Comparison of ENCODE assay signal across 10 mouse cellular contexts in the genomic region with DNA sequence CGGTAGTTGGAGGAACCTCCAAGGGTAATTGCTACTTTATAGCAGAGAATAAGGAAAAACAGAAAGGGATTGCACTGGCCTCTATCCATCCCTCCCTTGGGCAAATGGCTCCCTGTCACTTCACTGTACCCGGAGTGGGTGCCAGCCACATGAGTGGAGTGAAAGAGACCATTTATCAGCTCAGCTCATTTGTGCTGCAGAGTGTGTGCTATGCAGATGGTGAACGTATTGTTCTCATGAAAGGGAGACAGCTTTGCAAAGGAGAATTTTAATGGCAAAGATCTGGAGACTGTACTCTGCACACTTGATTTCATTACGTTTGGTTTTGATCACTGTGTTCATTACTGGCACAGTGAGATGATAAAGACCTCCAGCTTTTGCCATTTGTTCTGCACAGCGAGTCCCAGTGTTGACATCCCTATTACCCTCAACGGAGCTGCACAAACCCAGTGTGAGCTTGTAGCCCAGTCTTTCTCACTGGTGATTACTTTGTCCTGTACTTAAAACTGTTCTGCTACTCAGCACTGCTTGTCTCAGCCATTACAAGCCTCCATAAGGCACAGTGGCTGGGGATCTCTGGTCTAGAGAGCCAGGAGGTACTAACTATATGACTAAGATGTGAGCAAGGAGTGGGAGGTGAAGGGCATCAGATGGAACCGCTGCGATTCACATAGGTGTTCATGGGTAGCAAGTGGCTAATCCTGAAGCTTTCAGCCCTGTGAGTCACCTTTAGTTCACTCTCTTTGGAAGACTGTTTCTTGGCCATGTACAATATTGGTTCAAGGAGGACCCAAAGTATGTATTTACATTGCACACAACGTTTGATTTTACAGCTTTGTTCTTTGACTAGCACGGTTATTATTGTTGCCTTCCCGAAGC. TPM values are rescaled to one million over a fixed set of nuclear protein-coding genes. Genes with fewer than 3 reads are reported as not detected.
DNase-seq lines count a peak whose midpoint lies in the region; ATAC-seq lines count a peak whose summit lies in the region.
"Had no signal": no experiment of that assay in that cellular context is flagged by ENCODE, and none has a peak within 500 bp of the region (broad histone marks: within the 10 kb centered on the region; RNA-seq: fewer than 3 reads in every experiment).

No protein-coding gene starts in this region.

- peak; percentile 83 for ATAC-seq in hindbrain, embryonic 15.5 days (ENCODE audit: low FRiP score, low read depth)
- no peak for ATAC-seq in heart, embryonic 11.5 days (replicated peaks; ENCODE audit: insufficient number of reproducible peaks, low FRiP score, low TSS enrichment)

- no peaks in the 10 kb centered on the region for H3K36me3 ChIP-seq in hindbrain, embryonic 15.5 days
- H3K36me3 ChIP-seq in midbrain, embryonic 10.5 days = peaks cover 21% of the 10 kb centered on the region
- H3K36me3 ChIP-seq in heart, embryonic 11.5 days (ENCODE audit: control insufficient read depth, insufficient read depth, low read length) = no peaks in the 10 kb centered on the region

- WGBS in hindbrain, embryonic 15.5 days = 44% methylated on average over 11 of the region's 11 CpGs
- 80% methylated on average over 11 of the region's 11 CpGs for WGBS in midbrain, embryonic 10.5 days
- 75% methylated on average over 11 of the region's 11 CpGs for WGBS in heart, embryonic 11.5 days (ENCODE audit: insufficient replicate concordance)

- H3K9me3 ChIP-seq in hindbrain, embryonic 15.5 days = no peaks in the 10 kb centered on the region
- no peaks in the 10 kb centered on the region for H3K9me3 ChIP-seq in midbrain, embryonic 10.5 days (replicated peaks)
- H3K9me3 ChIP-seq in heart, embryonic 11.5 days (replicated peaks; ENCODE audit: control insufficient read depth, low read length) = no peaks in the 10 kb centered on the region

- DNase-seq in retina, postnatal 1 day = peak; percentile 66
- DNase-seq in retina, embryonic 14.5 days (ENCODE audit: low spot score) = no peak
- no peak for DNase-seq in midbrain, embryonic 10.5 days (ENCODE audit: low spot score)
- DNase-seq in telencephalon, adult 2 months (ENCODE audit: low read depth, low spot score) = peak; percentile 67
- no peak for DNase-seq in adipocyte (ENCODE audit: low spot score)
- DNase-seq in embryo, embryonic 10.5 days (ENCODE audit: low spot score) = no peak
- DNase-seq: adrenal gland, postnatal 25 days; embryo, embryonic 11 days had no signal

- no peak overlapping the region for H3K9ac ChIP-seq in hindbrain, embryonic 15.5 days
- no peak overlapping the region for H3K9ac ChIP-seq in heart, embryonic 11.5 days (ENCODE audit: low read depth, low read length)

- H3K27ac ChIP-seq in hindbrain, embryonic 15.5 days (replicated peaks) = peak overlapping the region; percentile 43
- H3K27ac ChIP-seq in midbrain, embryonic 10.5 days (replicated peaks) = peak overlapping the region; percentile 73
- H3K27ac ChIP-seq in heart, embryonic 11.5 days (ENCODE audit: low read depth, low read length) = no peak overlapping the region

- H3K27me3 ChIP-seq in hindbrain, embryonic 15.5 days = no peaks in the 10 kb centered on the region
- peaks cover 17% of the 10 kb centered on the region for H3K27me3 ChIP-seq in midbrain, embryonic 10.5 days (ENCODE audit: low read depth, poor library complexity, severe bottlenecking)
- peaks cover 2% of the 10 kb centered on the region for H3K27me3 ChIP-seq in heart, embryonic 11.5 days (ENCODE audit: control insufficient read depth, insufficient read depth, low read length)

- 0 out of 2 replicates have a peak overlapping the region, but pooled peaks have one; percentile 4 for H3K4me2 ChIP-seq in hindbrain, embryonic 15.5 days
- no peak overlapping the region for H3K4me2 ChIP-seq in heart, embryonic 11.5 days

- H3K4me3 ChIP-seq in hindbrain, embryonic 15.5 days = no peak overlapping the region
- no peak overlapping the region for H3K4me3 ChIP-seq in midbrain, embryonic 10.5 days
- no peak overlapping the region for H3K4me3 ChIP-seq in heart, embryonic 11.5 days (ENCODE audit: low read depth, low read length)

- H3K4me1 ChIP-seq in hindbrain, embryonic 15.5 days (replicated peaks) = peaks cover 33% of the 10 kb centered on the region
- peaks cover 46% of the 10 kb centered on the region for H3K4me1 ChIP-seq in midbrain, embryonic 10.5 days
- H3K4me1 ChIP-seq in heart, embryonic 11.5 days (ENCODE audit: control insufficient read depth, insufficient read depth, low read length) = no peaks in the 10 kb centered on the region

RNA-seq across cellular contexts. Expression of gene Trim2, which starts 53.7 kb away (rescaled TPM):
- 139 and 145 TPM in 2 replicates for polyA plus RNA-seq in hindbrain, embryonic 15.5 days (2015; fragmentation: Nextera tagmentation; extraction: Ambion mirVana)
- polyA plus RNA-seq in midbrain, embryonic 10.5 days (2016; fragmentation: Nextera tagmentation; extraction: Ambion mirVana) = 81.7 and 116 TPM in 2 replicates
- polyA plus RNA-seq in heart, embryonic 11.5 days (2014; fragmentation: Nextera tagmentation; extraction: Ambion mirVana) = 8.9 TPM in 2 replicates

Comparison
In these comparisons a context has a peak if more than half of its experiments do, and no peak if none do; other contexts are left out.
1. DNase-seq: peak in retina, postnatal 1 day (single experiment) and telencephalon, adult 2 months (single experiment); none in retina, embryonic 14.5 days (single experiment), midbrain, embryonic 10.5 days (single experiment), adipocyte (single experiment) and embryo, embryonic 10.5 days (single experiment).